Mouse (Mus musculus) liver, embryonic 12.5 days (tissue): ENCODE measurements around the gene Eepd1. TPM values are rescaled to one million over a fixed set of nuclear protein-coding genes. Genes with fewer than 3 reads are reported as not detected.

Source experiments
- ATAC-seq: fragments of 200-750 bp; cut with Nextera tagmentation; 2 replicates; pipeline ENCODE4 v1.8.0; 2017; ENCODE audit warnings: moderate number of reproducible peaks, mild to moderate bottlenecking, moderate library complexity
- H3K27ac ChIP-seq: fragments of 300-500 bp; sonication (generic); 2 replicates; pipeline ENCODE4 v1.5.1; 2016; ENCODE audit warnings: mild to moderate bottlenecking
- H3K27me3 ChIP-seq: fragments of 300-500 bp; sonication (generic); replicated peaks from 2 replicates; pipeline ENCODE4 v1.6.1; 2016; ENCODE audit warnings: mild to moderate bottlenecking, moderate library complexity
- H3K36me3 ChIP-seq: fragments of 300-500 bp; sonication (generic); 2 replicates; pipeline ENCODE4 v1.6.1; 2016; ENCODE audit warnings: mild to moderate bottlenecking, moderate library complexity
- H3K4me1 ChIP-seq: fragments of 300-500 bp; sonication (generic); 2 replicates; pipeline ENCODE4 v1.6.1; 2016
- H3K4me2 ChIP-seq: fragments of 300-500 bp; sonication (generic); 2 replicates; pipeline ENCODE4 v1.6.1; 2016; ENCODE audit warnings: mild to moderate bottlenecking, moderate library complexity
- H3K4me3 ChIP-seq: fragments of 300-500 bp; sonication (generic); 2 replicates; pipeline ENCODE4 v1.5.1; 2016; ENCODE audit warnings: mild to moderate bottlenecking, moderate library complexity
- H3K9ac ChIP-seq: fragments of 300-500 bp; sonication (generic); 2 replicates; pipeline ENCODE4 v1.6.1; 2016; ENCODE audit warnings: mild to moderate bottlenecking, moderate library complexity
- H3K9me3 ChIP-seq: fragments of 300-500 bp; sonication (generic); replicated peaks from 2 replicates; pipeline ENCODE4 v1.6.1; 2016; ENCODE audit warnings: mild to moderate bottlenecking, moderate library complexity
- WGBS: fragments of 180-500 bp; shearing (Covaris S2); methylation state at CpG from one replicate; pipeline ENCODE4 v1.1.7; 2016; ENCODE audit not compliant: insufficient replicate concordance; 5-methylcytosine and 5-hydroxymethylcytosine counted together
- polyA plus RNA-seq: library from polyadenylated mRNA; unstranded; fragments of >200 nt; fragmentation: Nextera tagmentation; extraction: Ambion mirVana; gene quantifications from 2 replicates; pipeline ENCODE4 v1.2.1, GENCODE M21; 2016

Gene Eepd1
- polyA plus RNA-seq, 1 experiment from 2014 or later, result 5.4 TPM

- Histone ChIP-seq H3K4me3 (no peak overlapping the region), H3K9me3 (no peaks in the 10 kb centered on the region), H3K27me3 (no peaks in the 10 kb centered on the region), H3K4me2 (peak overlapping the region; percentile 47; the same call in 1 of the 2 replicates), H3K9ac (no peak overlapping the region), H3K27ac (no peak overlapping the region), H3K36me3 (no peaks in the 10 kb centered on the region), H3K4me1 (peaks cover 19% of the 10 kb centered on the region)
- 36% methylated on average over 4 of the region's 4 CpGs for WGBS
- no peak; the same call in 1 of the 2 replicates for ATAC-seq
Observed at GRCm38 (mm10) chr9:25592355-25592955, 111.1 kb downstream of the Eepd1 start.

DNA sequence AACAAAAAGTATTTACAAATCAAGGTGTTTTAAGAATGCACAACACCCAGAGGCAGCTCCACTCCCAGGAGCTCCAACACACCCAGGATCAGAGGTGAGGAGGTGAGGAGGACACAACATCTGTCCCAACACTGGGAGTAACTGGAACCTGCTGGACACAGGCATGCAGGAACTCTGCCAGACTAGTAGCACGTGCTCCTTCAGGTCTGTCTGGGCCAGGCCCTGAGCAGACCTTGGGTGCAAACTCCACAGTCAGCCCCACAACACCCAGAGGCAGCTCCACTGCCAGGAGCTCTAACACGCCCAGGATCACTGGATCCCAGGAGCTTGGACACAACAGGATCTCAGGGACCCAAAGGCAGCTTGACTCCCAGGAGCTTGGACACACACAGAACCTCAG, 143.4 kb downstream of the Eepd1 start:
- ATAC-seq, result no peak
- Histone ChIP-seq H3K9ac (no peak overlapping the region), H3K27ac (no peak overlapping the region), H3K4me3 (no peak overlapping the region), H3K27me3 (no peaks in the 10 kb centered on the region), H3K36me3 (no peaks in the 10 kb centered on the region), H3K9me3 (no peaks in the 10 kb centered on the region), H3K4me2 (no peak overlapping the region), H3K4me1 (no peaks in the 10 kb centered on the region)
- WGBS, result 45% methylated on average over 2 of the region's 2 CpGs

DNA sequence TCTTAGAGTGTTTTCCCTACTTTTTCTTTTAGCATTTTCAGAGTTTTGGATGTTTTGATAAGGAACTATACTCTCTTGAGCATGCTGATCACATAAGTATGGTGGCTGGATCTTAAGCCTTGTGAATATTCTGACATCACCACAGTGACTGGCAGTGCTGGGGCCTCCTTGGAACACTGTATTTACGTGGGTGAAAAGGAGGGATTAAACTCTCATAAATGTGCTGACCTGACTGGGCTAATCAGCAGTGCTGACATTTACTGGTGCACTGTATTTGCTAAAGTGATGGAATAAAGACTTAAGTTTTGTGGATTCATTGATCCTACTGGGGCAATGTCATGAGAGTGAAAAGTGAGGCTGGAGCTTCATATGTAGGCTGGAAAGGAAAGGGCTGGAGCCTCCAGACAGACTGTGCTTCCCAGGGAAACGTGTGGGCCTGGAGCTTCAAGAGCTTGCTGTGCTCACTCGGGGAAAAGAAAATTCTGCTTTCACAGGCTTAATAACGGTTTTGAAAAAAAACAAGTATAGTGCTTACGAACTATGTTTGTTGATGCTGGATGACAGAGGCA, 148.3 kb downstream of the Eepd1 start:
- Histone ChIP-seq H3K4me2 (no peak overlapping the region), H3K27ac (no peak overlapping the region), H3K4me3 (no peak overlapping the region), H3K4me1 (no peaks in the 10 kb centered on the region), H3K36me3 (no peaks in the 10 kb centered on the region), H3K27me3 (no peaks in the 10 kb centered on the region), H3K9me3 (no peaks in the 10 kb centered on the region), H3K9ac (no peak overlapping the region)
- WGBS, result 55% methylated on average over 5 of the region's 5 CpGs
- no peak for ATAC-seq

Other genes with a start within 250 kb of the Eepd1 start
- 137 TPM in 2 replicates for gene Sept7, start 229.1 kb upstream of the Eepd1 start, polyA plus RNA-seq